Comparison of ENCODE assay signal across 11 mouse cellular contexts in genomic region chr9:114371717-114372116, GRCm38 (mm10). TPM values are rescaled to one million over a fixed set of nuclear protein-coding genes. Genes with fewer than 3 reads are reported as not detected.
DNase-seq lines count a peak whose midpoint lies in the region; ATAC-seq and TF ChIP-seq lines count a peak whose summit lies in the region.
"Not testable (repeated sequence)": the region's sequence is repeated elsewhere in the genome, so short reads cannot be mapped to it uniquely, and the experiment has no call there.
"Had no signal": no experiment of that assay in that cellular context is flagged by ENCODE, and none has a peak within 500 bp of the region (broad histone marks: within the 10 kb centered on the region; RNA-seq: fewer than 3 reads in every experiment).

No protein-coding gene starts in this region.

- not testable (repeated sequence) for H3K27ac ChIP-seq in lung, postnatal 0 days (ENCODE audit: low read length)

- H3K4me3 ChIP-seq in lung, postnatal 0 days (ENCODE audit: low read depth, low read length) = not testable (repeated sequence)

- not testable (repeated sequence) for TF ChIP-seq CTCF in brain, embryonic 14.5 days (IDR thresholded peaks at IDR 0.05; ENCODE audit: borderline replicate concordance, extremely low read depth, insufficient read depth, insufficient read length)
- peak; percentile 21; the same call in 1 of the 2 replicates for TF ChIP-seq CTCF in lung, postnatal 0 days (IDR thresholded peaks at IDR 0.05)

- not testable (repeated sequence) for TF ChIP-seq EP300 in lung, postnatal 0 days (IDR thresholded peaks at IDR 0.05)

- H3K4me2 ChIP-seq in lung, postnatal 0 days (replicated peaks; ENCODE audit: low read depth, low read length) = not testable (repeated sequence)

- not testable (repeated sequence) for H3K9ac ChIP-seq in lung, postnatal 0 days (replicated peaks; ENCODE audit: low read depth)

- H3K4me1 ChIP-seq in lung, postnatal 0 days (ENCODE audit: insufficient read depth, low read depth, low read length) = not testable (repeated sequence)

- H3K27me3 ChIP-seq in lung, postnatal 0 days (replicated peaks; ENCODE audit: insufficient read depth, low read length) = not testable (repeated sequence)

- H3K36me3 ChIP-seq in lung, postnatal 0 days (ENCODE audit: insufficient read depth, low read length) = not testable (repeated sequence)

- not testable (repeated sequence) for ATAC-seq in lung, postnatal 0 days

- DNase-seq in ES-CJ7 (ENCODE audit: low read depth, low spot score) = peak; percentile 58
- DNase-seq in brain, embryonic 14.5 days (ENCODE audit: low read depth) = peak; percentile 29
- peak; percentile 62 for DNase-seq in heart, adult 11 months
- DNase-seq in kidney, postnatal 4 days = peak; percentile 56 to 64
- DNase-seq in lung, postnatal 0 days (ENCODE audit: low spot score) = not testable (repeated sequence)
- DNase-seq in retina, embryonic 14.5 days (ENCODE audit: low spot score) = peak; percentile 38
- DNase-seq in thymus, postnatal 14 days = peak; percentile 64

- not testable (repeated sequence) for TF ChIP-seq POLR2A in brain, embryonic 14.5 days (IDR thresholded peaks at IDR 0.05; ENCODE audit: borderline replicate concordance, extremely low read depth, insufficient read depth, insufficient read length, poor library complexity, severe bottlenecking)

- not testable (repeated sequence) for H3K9me3 ChIP-seq in lung, postnatal 0 days (ENCODE audit: low read length)

- 15% methylated on average over 5 of the region's 5 CpGs for WGBS in lung, postnatal 0 days

RNA-seq across cellular contexts. Expression of gene Crtap, which starts 18.8 kb away (rescaled TPM):
- 26.2 and 32.6 TPM in 2 replicates for polyA plus RNA-seq in brain, embryonic 14.5 days (2012; rRNA removed)
- polyA plus RNA-seq in lung, postnatal 0 days (2015; fragmentation: Nextera tagmentation; extraction: Ambion mirVana) = 83.8 and 84.8 TPM in 2 replicates

RNA-seq across cellular contexts. Expression of gene Glb1, which starts 29.2 kb away (rescaled TPM):
- 25.3 and 27.4 TPM in 2 replicates for polyA plus RNA-seq in brain, embryonic 14.5 days (2012; rRNA removed)
- 23.3 and 23.4 TPM in 2 replicates for polyA plus RNA-seq in lung, postnatal 0 days (2015; fragmentation: Nextera tagmentation; extraction: Ambion mirVana)

RNA-seq across cellular contexts. Expression of gene Tmppe, which starts 29.2 kb away (rescaled TPM):
- 3.2 and 4.9 TPM in 2 replicates for polyA plus RNA-seq in brain, embryonic 14.5 days (2012; rRNA removed)
- polyA plus RNA-seq in lung, postnatal 0 days (2015; fragmentation: Nextera tagmentation; extraction: Ambion mirVana) = 5.5 TPM in 2 replicates

RNA-seq across cellular contexts. Expression of gene Bcl2a1c, which starts 41.8 kb away (rescaled TPM):
- not detected in 2 replicates for polyA plus RNA-seq in brain, embryonic 14.5 days (2012; rRNA removed)
- 2.3 and 3.0 TPM in 2 replicates for polyA plus RNA-seq in lung, postnatal 0 days (2015; fragmentation: Nextera tagmentation; extraction: Ambion mirVana)
- polyA plus RNA-seq: embryonic facial prominence, embryonic 13.5 days; heart, embryonic 15.5 days; lung, embryonic 16.5 days; neural tube, embryonic 13.5 days had no signal
